Mouse (Mus musculus): ENCODE measurements around the gene Ccdc184. TPM values are rescaled to one million over a fixed set of nuclear protein-coding genes. Genes with fewer than 3 reads are reported as not detected.

Ccdc184 gene
- polyA plus RNA-seq, 1 experiment = 0.19 TPM

- Histone ChIP-seq H3K27me3 (replicated peaks; ENCODE audit: control insufficient read depth, insufficient read depth, low read length) (no peaks in the 10 kb centered on the region), H3K27ac (ENCODE audit: insufficient read depth, low read depth, low read length) (no peak overlapping the region), H3K36me3 (ENCODE audit: control insufficient read depth, insufficient read depth, low read length) (no peaks in the 10 kb centered on the region), H3K4me3 (ENCODE audit: insufficient read depth, low read depth, low read length) (no peak overlapping the region), H3K4me1 (ENCODE audit: control insufficient read depth, insufficient read depth, low read length) (no peaks in the 10 kb centered on the region)
- DNase-seq = no peak
- 96% methylated on average over 4 of the region's 4 CpGs for WGBS
- TF ChIP-seq CTCF (conservative IDR thresholded peaks at IDR 0.05; ENCODE audit: insufficient read depth, insufficient read length, low read depth, low read length) = no peak
- TF ChIP-seq POLR2A (IDR thresholded peaks at IDR 0.05; ENCODE audit: low read depth, low read length) = no peak
These were observed 32.9 kb upstream of the Ccdc184 start for GRCm38 (mm10) chr15:98134034-98134433.

GRCm38 (mm10) chr15:98134666-98135065 is 32.3 kb upstream of the Ccdc184 start:
- Histone ChIP-seq H3K4me3 (ENCODE audit: insufficient read depth, low read depth, low read length) (no peak overlapping the region), H3K27me3 (replicated peaks; ENCODE audit: control insufficient read depth, insufficient read depth, low read length) (no peaks in the 10 kb centered on the region), H3K36me3 (ENCODE audit: control insufficient read depth, insufficient read depth, low read length) (no peaks in the 10 kb centered on the region), H3K4me1 (ENCODE audit: control insufficient read depth, insufficient read depth, low read length) (no peaks in the 10 kb centered on the region), H3K27ac (ENCODE audit: insufficient read depth, low read depth, low read length) (no peak overlapping the region)
- TF ChIP-seq CTCF (conservative IDR thresholded peaks at IDR 0.05; ENCODE audit: insufficient read depth, insufficient read length, low read depth, low read length) (no peak), POLR2A (IDR thresholded peaks at IDR 0.05; ENCODE audit: low read depth, low read length) (no peak)
- WGBS = 85% methylated on average over 3 of the region's 3 CpGs
- no peak for DNase-seq

GRCm38 (mm10) chr15:98135671-98136070 is 31.3 kb upstream of the Ccdc184 start:
- 94% methylated on average over 13 of the region's 13 CpGs for WGBS
- Histone ChIP-seq H3K27ac (ENCODE audit: insufficient read depth, low read depth, low read length) (no peak overlapping the region), H3K36me3 (ENCODE audit: control insufficient read depth, insufficient read depth, low read length) (no peaks in the 10 kb centered on the region), H3K4me1 (ENCODE audit: control insufficient read depth, insufficient read depth, low read length) (0 out of 2 replicates have a peak, but pooled peaks cover 3% of the 10 kb centered on the region), H3K4me3 (ENCODE audit: insufficient read depth, low read depth, low read length) (no peak overlapping the region), H3K27me3 (replicated peaks; ENCODE audit: control insufficient read depth, insufficient read depth, low read length) (no peaks in the 10 kb centered on the region)
- no peak for TF ChIP-seq POLR2A (IDR thresholded peaks at IDR 0.05; ENCODE audit: low read depth, low read length)
- TF ChIP-seq CTCF (conservative IDR thresholded peaks at IDR 0.05; ENCODE audit: insufficient read depth, insufficient read length, low read depth, low read length) = no peak
- no peak for DNase-seq

- Histone ChIP-seq H3K4me1 (ENCODE audit: control insufficient read depth, insufficient read depth, low read length) (0 out of 2 replicates have a peak, but pooled peaks cover 3% of the 10 kb centered on the region), H3K27ac (ENCODE audit: insufficient read depth, low read depth, low read length) (no peak overlapping the region), H3K4me3 (ENCODE audit: insufficient read depth, low read depth, low read length) (no peak overlapping the region), H3K36me3 (ENCODE audit: control insufficient read depth, insufficient read depth, low read length) (no peaks in the 10 kb centered on the region), H3K27me3 (replicated peaks; ENCODE audit: control insufficient read depth, insufficient read depth, low read length) (no peaks in the 10 kb centered on the region)
- 84% methylated on average over 9 of the region's 9 CpGs for WGBS
- no peak for TF ChIP-seq POLR2A (IDR thresholded peaks at IDR 0.05; ENCODE audit: low read depth, low read length)
- TF ChIP-seq CTCF (conservative IDR thresholded peaks at IDR 0.05; ENCODE audit: insufficient read depth, insufficient read length, low read depth, low read length) = no peak
- DNase-seq = no peak
These were observed 30.1 kb upstream of the Ccdc184 start for GRCm38 (mm10) chr15:98136871-98137270.

GRCm38 (mm10) chr15:98139763-98140162 is 27.2 kb upstream of the Ccdc184 start:
- no peak for DNase-seq
- TF ChIP-seq CTCF (conservative IDR thresholded peaks at IDR 0.05; ENCODE audit: insufficient read depth, insufficient read length, low read depth, low read length) (no peak), POLR2A (IDR thresholded peaks at IDR 0.05; ENCODE audit: low read depth, low read length) (no peak)
- Histone ChIP-seq H3K27ac (ENCODE audit: insufficient read depth, low read depth, low read length) (no peak overlapping the region), H3K4me1 (ENCODE audit: control insufficient read depth, insufficient read depth, low read length) (peaks cover 6% of the 10 kb centered on the region; the same call in 1 of the 2 replicates), H3K27me3 (replicated peaks; ENCODE audit: control insufficient read depth, insufficient read depth, low read length) (no peaks in the 10 kb centered on the region), H3K4me3 (ENCODE audit: insufficient read depth, low read depth, low read length) (no peak overlapping the region), H3K36me3 (ENCODE audit: control insufficient read depth, insufficient read depth, low read length) (no peaks in the 10 kb centered on the region)
- WGBS = 45% methylated on average over 7 of the region's 7 CpGs

GRCm38 (mm10) chr15:98140809-98141208 is 26.1 kb upstream of the Ccdc184 start:
- no peak for DNase-seq
- TF ChIP-seq CTCF (conservative IDR thresholded peaks at IDR 0.05; ENCODE audit: insufficient read depth, insufficient read length, low read depth, low read length) = no peak
- no peak for TF ChIP-seq POLR2A (IDR thresholded peaks at IDR 0.05; ENCODE audit: low read depth, low read length)
- H3K27me3 ChIP-seq (replicated peaks; ENCODE audit: control insufficient read depth, insufficient read depth, low read length) = no peaks in the 10 kb centered on the region
- peaks cover 8% of the 10 kb centered on the region; the same call in 1 of the 2 replicates for H3K4me1 ChIP-seq (ENCODE audit: control insufficient read depth, insufficient read depth, low read length)
- H3K4me3 ChIP-seq (ENCODE audit: insufficient read depth, low read depth, low read length) = no peak overlapping the region
- WGBS = 71% methylated on average over 5 of the region's 5 CpGs
- no peak overlapping the region for H3K27ac ChIP-seq (ENCODE audit: insufficient read depth, low read depth, low read length)
- no peaks in the 10 kb centered on the region for H3K36me3 ChIP-seq (ENCODE audit: control insufficient read depth, insufficient read depth, low read length)

GRCm38 (mm10) chr15:98142515-98142914 is 24.4 kb upstream of the Ccdc184 start:
- Histone ChIP-seq H3K27ac (ENCODE audit: insufficient read depth, low read depth, low read length) (no peak overlapping the region), H3K4me3 (ENCODE audit: insufficient read depth, low read depth, low read length) (no peak overlapping the region), H3K36me3 (ENCODE audit: control insufficient read depth, insufficient read depth, low read length) (no peaks in the 10 kb centered on the region), H3K4me1 (ENCODE audit: control insufficient read depth, insufficient read depth, low read length) (peaks cover 9% of the 10 kb centered on the region; the same call in 1 of the 2 replicates), H3K27me3 (replicated peaks; ENCODE audit: control insufficient read depth, insufficient read depth, low read length) (no peaks in the 10 kb centered on the region)
- WGBS = 86% methylated on average over 10 of the region's 10 CpGs
- DNase-seq = no peak
- TF ChIP-seq POLR2A (IDR thresholded peaks at IDR 0.05; ENCODE audit: low read depth, low read length) (no peak), CTCF (conservative IDR thresholded peaks at IDR 0.05; ENCODE audit: insufficient read depth, insufficient read length, low read depth, low read length) (no peak)
